Mouse (Mus musculus) thymus, postnatal 10 days (tissue): ENCODE data around the gene Tmem63b.
A peak's percentile ranks its signal among the peaks of the same experiment; 100 is the strongest.
"Not testable (repeated sequence)": the region's sequence is repeated elsewhere in the genome, so short reads cannot be mapped to it uniquely, and the experiment has no call there.

ENCODE experiments used
- DNase-seq, 2 experiments: peaks; one replicate each; pipeline ENCODE4 v3.0.0; 2021; ENCODE audit warnings: low spot score in 2 of 2

Gene Tmem63b

DNA sequence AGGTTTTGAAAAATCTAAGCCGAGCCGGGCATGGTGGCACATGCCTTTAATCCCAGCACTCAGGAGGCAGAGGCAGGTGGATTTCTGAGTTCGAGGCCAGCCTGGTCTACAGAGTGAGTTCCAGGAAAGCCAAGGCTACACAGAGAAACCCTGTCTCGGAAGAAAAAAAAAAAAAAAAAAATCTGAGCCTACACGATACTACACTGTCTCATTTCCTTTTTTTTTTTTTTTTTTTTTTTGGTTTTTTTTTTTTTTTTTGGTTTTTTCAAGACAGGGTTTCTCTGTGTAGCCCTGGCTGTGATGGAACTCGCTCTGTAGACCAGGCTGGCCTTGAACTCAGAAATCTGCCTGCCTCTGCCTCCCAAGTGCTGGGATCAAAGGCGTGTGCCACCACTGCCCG, 63.3 kb downstream of the Tmem63b start:
- DNase-seq, result not testable (repeated sequence)

GRCm38 (mm10) chr17:45619386-45620256, 67.1 kb downstream of the Tmem63b start:
- DNase-seq, result peak; percentile 47 to 61

DNA sequence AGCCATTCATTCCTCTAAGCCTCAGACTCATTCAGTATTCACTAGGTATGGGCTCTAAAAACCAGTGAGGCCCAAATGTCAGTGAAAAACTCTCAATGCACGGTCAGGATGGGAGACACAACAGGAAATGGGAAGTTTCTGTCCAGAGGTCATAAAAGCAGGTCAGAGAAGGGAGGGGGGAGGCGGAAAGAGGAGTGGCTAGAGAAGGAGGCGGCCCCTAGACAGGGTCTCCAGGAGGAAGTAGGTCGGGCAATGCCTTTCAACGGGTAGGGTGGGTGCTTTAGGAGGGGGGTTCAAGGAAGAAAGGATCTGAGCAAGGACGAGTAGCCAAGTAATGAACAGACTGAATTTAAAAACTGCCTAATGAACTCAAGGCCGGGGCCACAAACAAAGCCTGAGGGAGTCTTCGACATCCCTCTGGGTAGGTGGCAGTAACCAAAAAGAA, 67.7 kb downstream of the Tmem63b start:
- peak; percentile 57 to 67 for DNase-seq

GRCm38 (mm10) chr17:45617655-45618054, 69.0 kb downstream of the Tmem63b start:
- no peak for DNase-seq

DNA sequence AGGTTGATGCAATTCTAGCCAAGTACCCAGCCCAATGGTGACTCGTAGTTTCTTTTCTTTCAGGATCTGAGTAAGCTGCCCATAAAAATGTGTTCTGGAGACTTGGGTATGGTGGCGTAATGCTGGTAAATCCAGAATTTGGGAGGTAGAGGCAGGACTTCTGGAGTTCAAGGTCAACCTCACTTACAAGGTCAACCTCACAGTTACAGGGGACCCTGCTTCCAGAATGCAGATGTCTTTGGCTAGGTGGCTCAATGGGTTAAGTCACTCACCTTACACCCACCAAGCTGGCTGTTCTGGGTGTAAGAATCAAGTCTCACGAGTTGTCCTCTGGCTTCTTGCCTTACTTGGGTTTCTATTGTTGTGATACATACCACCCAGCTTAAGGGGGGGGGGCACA, 70.0 kb downstream of the Tmem63b start:
- DNase-seq, result no peak

- no peak for DNase-seq
Measured at GRCm38 (mm10) chr17:45616046-45616650, 70.6 kb downstream of the Tmem63b start.

- DNase-seq, result no peak
Measured at GRCm38 (mm10) chr17:45612921-45613320, 73.8 kb downstream of the Tmem63b start.

- no peak for DNase-seq
Measured at GRCm38 (mm10) chr17:45612008-45612407, 74.7 kb downstream of the Tmem63b start.
